Mouse (Mus musculus) inflammation-experienced regulatory T-cells, adult 6 months (primary cell): ENCODE results near the gene Ctnna2. TPM values are rescaled to one million over a fixed set of nuclear protein-coding genes. Genes with fewer than 3 reads are reported as not detected.

Experiments
- ATAC-seq: one replicate; pipeline ENCODE4 v1.8.0; 2017
- polyA plus RNA-seq, 3 experiments: library from polyadenylated mRNA; unstranded; fragments of 100-300 nt; shearing (Covaris generic); gene quantifications; one replicate each; pipeline ENCODE4 v1.2.1; 2017

Gene Ctnna2
- polyA plus RNA-seq, 3 experiments from 2014 or later = not detected

DNA sequence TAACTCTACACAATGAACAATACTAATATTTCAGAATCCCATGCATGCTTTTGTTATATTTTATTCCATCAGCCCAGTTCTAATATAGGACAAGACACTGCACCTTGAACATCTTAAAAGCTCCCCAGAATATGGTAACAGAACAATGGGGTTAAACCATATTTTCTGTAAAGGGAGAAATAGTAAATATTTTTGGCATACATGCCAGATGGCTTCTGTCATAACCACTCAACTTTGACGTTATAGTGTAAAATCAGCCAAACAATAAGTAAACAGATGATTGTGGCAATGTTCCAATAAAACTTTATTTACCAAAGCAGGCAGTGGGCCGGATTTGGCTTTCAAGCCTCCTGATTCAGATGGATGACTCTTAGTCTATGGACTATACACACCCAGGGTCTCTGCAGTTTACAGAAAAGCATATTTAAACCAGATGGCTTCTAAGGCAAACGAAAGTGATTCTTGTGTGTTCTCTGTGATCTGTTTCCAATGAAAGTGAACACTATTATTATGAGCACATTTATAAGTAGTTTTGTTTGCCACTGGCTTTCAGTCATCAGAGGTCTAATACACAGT is 557.8 kb downstream of the Ctnna2 start:
- ATAC-seq = no peak

DNA sequence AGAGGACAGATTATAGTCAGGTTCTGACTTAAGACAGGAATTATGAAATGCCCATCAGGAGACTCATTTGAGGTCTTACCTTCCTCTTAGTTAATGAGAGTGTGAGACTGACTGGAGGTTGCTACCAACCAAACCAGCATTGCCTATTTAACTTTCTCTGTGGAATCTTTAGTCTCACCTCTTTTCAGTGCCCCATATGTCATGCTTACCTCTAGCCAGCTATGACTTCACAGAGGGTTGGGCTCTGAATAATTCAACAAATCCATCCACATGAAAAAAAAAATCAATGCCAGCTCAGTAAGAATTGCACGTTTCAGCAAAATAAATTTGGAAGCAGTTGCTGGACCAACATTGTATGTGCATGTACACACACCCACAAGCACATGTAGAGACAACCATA is 562.5 kb downstream of the Ctnna2 start:
- no peak for ATAC-seq

DNA sequence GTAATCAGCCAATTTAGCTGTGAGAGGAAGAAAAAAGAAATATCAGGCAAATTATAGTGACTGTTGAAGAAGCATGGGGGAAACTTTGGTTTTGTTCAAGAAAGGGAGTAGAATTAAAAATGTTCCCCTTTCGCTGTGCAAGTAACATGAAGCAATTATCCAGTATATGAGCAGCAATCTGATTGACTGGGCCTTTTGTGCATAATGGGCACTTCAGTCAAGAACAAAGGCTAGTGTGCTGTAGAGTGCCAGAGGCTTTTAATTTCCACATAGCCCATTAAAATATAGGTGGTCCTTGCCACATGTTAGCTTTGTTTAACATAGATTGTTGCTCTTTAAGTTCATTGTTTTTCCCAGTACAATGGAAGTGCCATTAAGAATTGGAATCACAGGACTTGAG is 566.0 kb downstream of the Ctnna2 start:
- ATAC-seq = no peak

DNA sequence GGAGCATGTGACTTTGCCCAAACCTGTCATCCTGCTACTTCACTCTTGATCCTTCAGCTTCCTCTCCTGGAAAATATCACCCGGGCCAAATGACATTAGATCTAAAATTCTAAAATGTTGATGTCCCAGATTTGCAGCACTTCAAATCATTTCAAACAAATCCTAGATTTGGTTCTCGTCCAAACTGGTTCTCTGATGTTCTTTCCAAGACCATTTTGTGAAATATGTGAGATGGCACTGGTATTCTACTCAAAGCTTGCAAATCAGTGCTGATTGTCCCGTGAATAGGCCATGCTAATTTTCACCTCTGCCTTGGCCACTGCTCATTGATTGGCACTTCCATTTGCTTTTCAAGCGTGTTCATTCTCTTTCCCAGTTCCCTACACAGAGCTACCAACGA is 571.0 kb downstream of the Ctnna2 start:
- ATAC-seq = no peak

DNA sequence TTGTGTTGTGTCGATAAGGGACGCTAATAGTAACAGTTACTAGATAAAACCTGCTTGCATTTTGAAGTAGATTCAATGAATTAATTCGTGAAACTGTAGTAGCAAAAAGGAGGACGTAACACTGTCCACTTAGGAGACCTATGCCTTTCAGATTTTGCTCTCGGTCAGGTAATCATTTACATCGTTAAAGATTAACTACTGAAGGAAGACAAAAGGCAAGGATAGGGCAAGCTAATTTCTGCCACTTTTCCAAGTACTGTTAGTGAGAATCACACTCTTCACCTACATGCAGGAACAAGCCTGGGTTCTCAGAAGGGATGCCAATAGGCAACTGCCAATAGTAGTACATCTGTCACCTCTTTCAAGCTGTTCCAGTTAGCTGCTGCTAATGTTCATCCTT is 578.7 kb downstream of the Ctnna2 start:
- no peak for ATAC-seq

DNA sequence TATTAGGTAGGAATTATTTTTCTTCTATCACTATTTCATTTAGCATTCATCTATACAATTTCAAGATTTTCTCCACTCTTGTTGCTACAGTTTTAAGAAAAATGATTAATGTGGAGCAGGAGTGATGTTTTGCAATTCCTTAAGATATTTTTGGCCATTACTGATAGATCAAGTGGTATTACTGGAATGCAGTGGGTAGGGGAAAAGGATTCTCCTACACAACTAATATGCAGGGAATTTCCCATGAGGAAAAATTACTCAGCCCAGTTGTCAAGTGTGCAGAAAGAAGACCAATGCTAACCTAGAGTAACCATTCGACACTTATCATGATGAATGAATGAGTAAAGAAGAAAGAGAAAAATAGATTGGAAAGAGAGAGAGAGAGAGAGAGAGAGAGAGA is 587.8 kb downstream of the Ctnna2 start:
- no peak for ATAC-seq

DNA sequence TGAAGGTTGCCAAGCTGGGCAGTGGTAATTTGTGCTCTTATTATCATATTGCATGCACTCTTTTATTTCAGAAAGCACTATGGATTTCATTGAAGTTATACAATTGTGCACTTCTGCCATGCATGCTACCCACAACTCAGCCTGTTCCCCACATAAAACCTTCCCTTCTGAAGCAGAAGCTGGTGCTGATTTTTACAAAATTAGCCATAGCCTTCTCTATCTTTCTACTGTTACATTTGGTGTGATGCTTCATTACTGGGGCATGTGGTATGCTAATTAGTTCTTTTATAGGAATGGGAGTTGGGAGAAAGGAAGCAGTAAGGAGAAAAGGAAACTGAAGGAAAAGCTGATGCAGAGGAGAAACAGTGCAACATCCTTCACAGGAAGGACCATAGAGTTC is 598.2 kb downstream of the Ctnna2 start:
- no peak for ATAC-seq

DNA sequence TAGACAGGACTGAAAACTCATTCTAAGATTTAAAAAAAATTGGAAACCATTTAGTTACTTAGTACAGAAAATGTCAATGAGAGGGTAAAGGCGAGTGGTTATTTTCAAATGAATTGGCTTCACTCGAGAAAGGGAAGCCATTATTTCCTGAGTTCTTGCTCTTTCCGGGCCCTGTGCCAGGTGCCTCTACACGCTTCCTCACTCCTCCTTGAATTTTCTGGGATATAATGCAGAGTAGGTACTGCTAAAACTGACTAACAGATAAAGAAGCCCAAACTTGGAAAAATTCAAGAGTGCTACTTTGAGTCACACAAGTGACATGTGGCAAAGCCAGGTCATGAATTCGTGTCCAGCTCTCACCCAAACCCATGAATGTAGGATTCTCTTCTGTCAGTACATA is 606.4 kb downstream of the Ctnna2 start:
- ATAC-seq = no peak

DNA sequence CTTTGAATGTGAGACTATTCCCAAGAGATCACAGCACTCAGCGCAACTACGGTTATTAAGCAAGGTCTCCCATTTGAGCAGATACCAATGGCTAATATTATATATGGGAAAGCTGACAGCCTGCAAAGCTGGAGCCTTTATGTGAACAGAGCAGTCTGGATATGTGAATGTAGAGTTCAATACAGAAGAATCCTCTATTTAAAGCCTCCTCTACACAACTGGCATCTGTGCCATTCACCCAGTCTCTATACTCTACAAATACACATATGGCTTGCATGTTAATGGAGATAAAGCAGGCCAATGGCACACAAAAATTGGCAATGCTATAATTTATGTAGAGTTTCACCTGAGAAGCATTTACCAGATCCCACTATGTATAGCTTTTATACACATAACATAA is 608.4 kb downstream of the Ctnna2 start:
- ATAC-seq = no peak

DNA sequence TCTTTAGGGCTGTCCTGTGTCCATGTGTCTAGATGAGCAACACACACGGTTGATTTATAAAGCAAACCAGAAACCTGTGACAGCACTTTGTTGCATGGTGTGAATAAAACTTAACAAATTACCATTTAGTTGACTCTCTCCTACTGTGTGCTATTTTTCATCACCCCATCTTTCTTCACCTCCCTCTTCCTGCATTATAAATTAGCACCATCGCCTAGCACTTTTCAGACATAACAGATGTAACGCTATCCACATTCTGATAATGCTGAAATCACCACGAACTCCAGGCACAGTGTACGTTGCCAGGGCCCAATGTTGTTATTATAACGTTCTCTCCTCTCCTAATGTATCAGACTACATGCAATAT is 621.0 kb downstream of the Ctnna2 start:
- no peak for ATAC-seq

DNA sequence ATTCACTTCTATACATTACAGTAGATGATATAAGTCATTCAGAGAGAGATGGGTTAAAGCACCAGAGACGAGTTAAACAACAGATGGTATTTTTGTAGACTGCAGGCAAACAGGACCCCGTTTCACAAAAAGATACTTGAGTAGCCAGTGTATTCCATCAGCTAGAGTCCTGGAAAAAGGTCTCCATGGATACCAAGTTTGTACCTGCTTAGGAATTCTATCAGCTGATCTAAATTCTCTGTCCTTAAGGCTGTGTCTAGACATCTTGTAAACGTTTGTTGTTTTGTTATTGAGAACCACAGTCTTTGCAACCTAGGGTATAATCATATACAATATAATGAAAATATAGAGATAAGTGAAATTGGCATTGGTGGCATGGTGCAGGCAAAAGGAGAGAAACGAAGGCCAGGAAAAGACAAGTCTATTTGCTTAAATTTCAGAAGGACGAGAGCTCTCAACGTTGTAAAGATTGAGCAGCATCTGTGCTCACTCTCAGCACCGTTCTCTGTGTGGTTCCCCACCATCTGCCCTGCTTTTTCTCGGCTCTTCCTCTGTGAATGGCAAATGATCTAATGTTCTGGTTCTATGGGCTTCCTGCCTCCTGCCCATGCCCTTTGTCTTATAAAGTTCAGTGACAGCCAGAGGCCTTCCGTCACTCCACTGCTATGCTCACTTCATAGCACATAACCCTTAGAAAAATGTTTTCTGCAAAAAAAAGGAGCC is 621.6 kb downstream of the Ctnna2 start:
- no peak for ATAC-seq

DNA sequence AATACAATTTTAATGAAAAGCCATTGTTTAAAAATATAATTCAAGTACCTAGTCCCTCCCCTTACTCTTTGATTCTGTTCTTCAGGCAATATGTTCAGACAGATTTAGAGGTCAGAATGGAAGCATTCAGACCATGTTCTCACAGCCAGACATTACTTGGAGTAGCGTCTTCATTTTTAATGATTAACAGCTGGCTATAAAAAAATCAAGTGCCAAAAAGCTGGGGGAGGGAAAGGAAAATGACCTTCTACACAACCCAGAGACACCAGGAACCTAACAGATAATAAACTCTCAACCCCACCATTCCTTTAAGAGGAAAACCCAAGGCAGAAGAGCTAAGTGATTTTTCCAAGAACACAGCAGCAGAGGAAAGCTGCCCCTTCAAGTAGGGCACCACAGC is 624.7 kb downstream of the Ctnna2 start:
- no peak for ATAC-seq

DNA sequence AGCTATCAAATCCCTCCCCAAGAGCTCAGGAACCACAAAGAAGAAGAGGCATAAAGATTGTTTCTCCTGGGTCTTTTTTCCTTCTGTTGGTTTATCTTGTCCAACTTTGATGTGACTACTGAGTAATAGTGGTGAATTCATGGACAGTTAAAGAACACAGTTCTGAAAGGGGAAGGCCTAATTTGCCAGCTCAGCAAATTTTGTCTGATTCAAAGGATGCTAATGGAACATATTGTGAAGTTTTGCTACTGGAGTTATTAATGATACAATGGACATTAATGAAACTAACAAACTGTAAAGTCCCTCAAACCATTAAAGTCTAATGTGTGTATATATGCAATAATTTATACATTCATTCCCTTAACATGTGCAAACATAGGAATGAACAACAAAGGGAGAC is 635.7 kb downstream of the Ctnna2 start:
- no peak for ATAC-seq

DNA sequence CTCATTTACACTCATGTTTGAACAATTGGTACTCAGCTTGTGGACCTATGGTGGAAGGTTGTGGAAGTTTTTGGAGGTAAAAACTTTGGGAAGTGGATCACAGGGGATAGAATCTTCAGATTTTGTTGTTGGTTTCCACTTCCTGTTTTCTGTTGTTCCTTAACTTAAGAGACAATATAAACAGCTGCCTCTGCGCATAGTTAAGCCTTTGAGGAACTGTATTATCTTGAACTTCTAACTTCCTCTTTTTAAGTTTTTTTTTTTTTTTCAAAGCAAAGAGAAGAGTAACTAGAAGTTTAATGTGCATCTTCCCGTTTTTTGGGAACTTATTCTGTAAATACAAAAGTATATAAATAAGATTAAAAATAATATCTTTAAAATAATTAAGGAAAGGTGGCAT is 644.0 kb downstream of the Ctnna2 start:
- ATAC-seq = no peak

DNA sequence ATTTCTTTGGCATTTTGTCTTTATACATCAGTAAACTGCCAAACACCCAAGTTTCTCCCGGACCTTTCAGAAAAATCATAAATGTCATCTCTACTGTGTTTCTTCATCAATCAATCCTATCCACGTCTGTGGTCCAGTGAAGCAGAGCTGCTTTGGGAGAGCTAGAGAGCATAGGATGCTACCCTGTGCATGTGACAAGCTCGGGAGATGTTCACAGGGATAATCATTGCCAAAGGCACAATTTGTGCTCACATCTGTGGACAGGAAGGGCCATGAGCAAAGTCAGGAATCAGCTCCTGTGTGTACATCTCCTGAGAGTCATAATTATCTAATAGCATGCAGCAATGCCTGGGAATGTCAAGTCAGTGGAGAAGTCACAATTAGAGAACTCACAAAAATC is 654.8 kb downstream of the Ctnna2 start:
- no peak for ATAC-seq

DNA sequence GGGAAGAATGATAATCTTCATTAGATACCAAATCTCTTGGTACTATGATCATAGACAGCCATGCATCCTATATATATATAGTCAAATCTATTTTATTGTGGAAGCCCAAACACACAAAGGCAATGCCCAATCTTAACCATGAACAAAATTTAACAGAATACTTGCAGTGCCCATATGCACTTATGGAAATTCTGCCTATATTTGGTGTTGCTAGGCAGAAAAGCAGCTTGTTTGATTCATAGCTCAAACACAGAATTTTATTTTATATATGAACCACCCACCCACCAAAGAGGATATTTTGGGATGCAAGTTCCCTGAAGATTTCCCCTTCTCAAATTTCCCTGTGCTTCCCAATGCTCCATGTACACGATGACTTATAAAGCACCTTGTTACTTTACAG is 655.2 kb downstream of the Ctnna2 start:
- ATAC-seq = no peak

DNA sequence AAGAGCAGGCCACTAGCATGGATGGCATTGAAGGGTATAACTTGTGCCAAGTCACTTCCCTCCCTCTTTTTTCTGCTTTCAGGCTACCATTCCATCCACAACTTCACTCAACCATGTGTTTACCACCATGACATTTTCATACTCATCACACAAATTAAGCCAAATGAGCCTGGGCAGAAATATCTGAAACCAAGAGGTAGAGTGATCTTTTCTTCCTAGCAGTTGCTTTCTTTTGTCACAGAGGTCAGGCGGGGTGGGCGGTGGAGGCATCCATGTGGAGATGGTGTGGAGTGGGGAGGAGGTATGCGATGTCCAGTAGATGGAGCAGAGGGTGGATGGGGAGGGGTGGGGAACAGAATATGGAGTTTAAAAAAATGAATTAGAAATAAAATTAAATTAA is 672.7 kb downstream of the Ctnna2 start:
- no peak for ATAC-seq

DNA sequence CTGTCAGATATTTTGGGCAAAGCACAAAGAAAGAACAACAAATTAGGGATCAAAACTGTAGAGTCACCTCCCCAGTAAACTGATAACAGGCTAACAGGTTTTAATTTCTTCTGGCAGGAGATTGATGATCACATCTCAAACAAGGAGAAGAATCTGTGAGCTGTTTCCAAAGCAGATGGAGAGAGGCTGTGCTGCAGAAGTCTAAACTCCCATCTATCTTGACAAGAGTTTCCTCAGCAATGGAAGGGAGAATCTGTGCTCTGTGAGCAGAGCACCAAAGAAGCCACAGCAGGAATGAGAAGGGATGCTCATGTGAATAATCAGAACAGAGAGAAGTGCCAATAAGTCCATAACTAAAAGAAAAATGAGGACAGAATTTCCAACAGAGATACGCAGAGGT is 678.2 kb downstream of the Ctnna2 start:
- ATAC-seq = no peak

DNA sequence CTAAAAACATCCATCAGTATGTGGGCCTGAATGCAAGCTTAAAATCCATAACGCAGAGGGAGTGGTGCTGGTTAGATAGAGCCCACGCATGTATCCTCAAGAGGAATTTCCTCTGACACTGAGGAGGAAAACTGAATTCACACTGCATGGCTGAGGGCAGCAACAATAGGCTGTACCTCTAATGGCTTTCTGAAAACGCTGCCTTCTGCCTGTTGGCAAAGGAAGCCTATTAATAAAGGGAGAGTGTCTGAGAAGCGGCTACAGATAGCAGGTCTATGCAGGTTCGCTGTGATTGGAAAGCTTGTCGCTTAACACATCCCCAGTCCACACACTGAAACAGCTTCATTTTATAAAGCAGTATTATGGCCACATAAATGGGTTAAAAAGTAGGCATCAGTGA is 688.1 kb downstream of the Ctnna2 start:
- no peak for ATAC-seq

DNA sequence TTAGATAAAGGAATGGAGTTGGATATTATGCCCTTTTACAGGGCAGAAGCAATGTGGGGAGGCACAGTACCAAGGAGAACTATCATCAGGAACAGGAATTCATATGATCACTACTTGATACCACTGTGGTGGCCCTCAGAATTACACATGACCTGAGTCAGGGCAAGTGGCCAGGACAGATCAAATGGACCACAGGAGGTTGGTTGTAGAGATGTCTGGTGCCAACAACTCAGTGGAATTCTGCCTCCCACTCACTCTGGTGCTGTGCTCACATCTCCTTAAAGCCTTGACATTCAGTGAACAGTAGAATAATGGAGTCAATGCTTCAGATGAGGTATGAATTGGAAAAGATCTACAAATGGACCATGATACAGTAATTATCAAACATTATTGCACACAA is 691.1 kb downstream of the Ctnna2 start:
- no peak for ATAC-seq

DNA sequence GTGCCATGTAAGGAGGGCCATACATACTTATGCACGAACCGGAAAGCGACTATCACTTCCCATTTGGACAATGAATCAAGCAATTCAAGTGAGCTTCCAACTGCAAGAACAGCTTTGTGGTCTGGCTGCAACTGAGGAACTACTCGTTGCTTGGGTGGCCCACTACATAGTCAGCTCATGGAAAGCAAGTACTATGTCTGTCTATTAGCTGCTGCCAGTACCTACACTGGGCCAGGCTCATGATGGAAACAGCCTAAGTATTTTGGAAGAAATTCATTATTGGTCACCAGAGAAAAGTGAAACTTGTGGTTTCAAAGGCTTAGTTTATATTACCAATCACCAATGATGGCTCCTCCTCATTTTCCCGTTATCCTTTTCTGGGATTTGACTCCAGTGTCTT is 693.2 kb downstream of the Ctnna2 start:
- ATAC-seq = no peak

DNA sequence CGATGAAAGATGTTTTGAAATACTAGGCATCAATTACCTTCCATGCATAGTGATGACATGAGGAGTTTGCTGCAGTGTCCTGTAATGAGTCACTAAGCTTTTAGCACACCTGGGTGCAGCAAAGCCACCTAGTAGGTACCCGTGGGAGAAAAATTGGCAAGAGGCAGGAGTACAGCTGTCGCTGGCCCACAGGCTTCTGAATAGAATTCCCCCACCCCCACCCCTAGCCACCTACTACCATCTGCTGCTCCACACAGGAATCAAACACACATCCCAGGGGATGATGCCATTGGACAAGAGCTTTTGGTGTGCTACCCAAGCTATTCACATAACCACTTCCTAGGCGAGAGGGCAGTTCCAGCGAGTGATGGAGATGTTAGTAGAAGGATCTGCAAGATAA is 700.7 kb downstream of the Ctnna2 start:
- ATAC-seq = no peak

DNA sequence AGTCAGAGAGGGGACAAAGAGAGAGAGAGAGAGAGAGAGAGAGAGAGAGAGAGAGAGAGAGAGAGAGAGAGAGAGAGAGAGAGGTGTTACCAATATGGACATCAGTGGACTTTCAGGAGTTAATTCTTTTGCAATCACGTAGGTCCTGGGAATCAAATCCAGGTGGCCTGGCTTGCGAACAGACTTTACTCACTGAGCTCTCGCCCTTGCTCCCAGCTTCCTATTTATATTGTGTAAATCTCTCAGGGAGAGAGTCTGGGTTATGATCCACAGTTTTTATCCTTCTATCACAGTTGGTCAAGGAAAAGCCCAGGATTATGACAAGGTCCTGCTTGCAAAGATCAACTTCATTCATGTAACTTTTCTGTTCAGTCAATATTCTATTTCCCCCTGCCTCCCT is 714.3 kb downstream of the Ctnna2 start:
- ATAC-seq = no peak

DNA sequence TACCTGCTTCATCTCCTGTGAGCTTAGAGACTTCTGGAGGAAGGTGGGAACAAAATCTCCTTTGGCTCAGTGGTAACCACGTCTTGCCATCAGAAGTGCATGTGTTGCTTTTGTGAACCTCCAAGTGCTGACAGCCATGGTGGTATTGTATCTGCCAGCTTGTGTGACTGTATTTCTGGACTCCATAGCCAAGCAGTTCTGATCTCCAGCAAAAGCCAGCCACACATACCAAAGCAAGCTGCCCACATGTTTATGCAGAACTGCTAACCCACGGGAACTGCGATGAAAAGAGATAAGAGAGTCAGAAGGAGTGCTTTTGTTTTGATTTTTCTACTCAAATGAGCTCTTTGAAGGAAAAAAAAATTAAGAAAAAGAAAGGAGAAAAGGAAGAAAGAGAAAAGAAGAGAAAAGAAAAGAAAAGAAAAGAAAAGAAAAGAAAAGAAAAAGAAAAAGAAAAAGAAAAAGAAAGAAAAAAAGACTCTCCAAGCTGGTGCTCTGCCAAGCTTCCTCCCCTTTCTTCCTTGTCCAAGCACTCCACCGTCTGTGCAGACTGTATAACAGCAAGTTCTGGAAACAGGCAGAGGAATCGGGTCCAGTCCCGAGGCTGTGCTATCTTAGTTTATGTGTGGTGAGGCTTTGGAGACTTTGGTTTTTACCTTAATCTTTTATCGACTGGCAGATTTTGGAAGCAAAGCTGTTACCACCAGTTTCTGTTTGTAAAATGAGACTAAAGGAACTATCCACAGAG is 722.0 kb downstream of the Ctnna2 start:
- no peak for ATAC-seq
